Mouse (Mus musculus): ENCODE measurements around the gene Ndel1. TPM values are rescaled to one million over a fixed set of nuclear protein-coding genes. Genes with fewer than 3 reads are reported as not detected.
A peak's percentile ranks its signal among the peaks of the same experiment; 100 is the strongest.

Gene Ndel1
- polyA plus RNA-seq, 1 experiment = 25.6 TPM

DNA sequence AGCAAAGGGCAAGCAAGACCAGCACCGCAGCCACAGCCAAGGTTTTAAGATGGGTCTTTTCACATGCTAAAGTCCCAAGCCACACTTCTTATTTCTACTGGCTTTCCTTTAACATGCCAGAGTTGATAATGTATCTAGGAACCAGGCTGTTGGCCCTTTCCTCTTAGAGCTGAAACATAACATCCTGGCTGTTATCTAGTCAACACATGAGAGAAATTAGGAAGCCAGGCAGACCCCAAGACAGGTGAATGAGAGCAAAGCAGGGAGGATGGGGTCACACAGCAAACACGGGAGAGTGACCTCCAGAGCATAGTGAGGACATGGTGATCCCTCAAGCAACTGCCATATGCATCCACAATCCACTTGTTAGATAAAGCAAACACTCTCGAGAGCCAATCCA, 44.9 kb downstream of the Ndel1 start:
- 62% methylated on average over 3 of the region's 3 CpGs for WGBS
- Histone ChIP-seq H3K4me3 (replicated peaks; ENCODE audit: control insufficient read depth, low read depth, low read length) (no peak overlapping the region), H3K4me1 (ENCODE audit: control insufficient read depth, insufficient read depth, low read length) (no peaks in the 10 kb centered on the region; the same call in 1 of the 2 replicates), H3K27ac (ENCODE audit: control insufficient read depth, insufficient read depth, low read depth, low read length, poor library complexity) (no peak overlapping the region)
- no peak for TF ChIP-seq POLR2A (IDR thresholded peaks at IDR 0.05; ENCODE audit: borderline replicate concordance, control insufficient read depth, low read depth, low read length)
- TF ChIP-seq CTCF (IDR thresholded peaks at IDR 0.05; ENCODE audit: control insufficient read depth, insufficient read depth, low read length) = no peak

DNA sequence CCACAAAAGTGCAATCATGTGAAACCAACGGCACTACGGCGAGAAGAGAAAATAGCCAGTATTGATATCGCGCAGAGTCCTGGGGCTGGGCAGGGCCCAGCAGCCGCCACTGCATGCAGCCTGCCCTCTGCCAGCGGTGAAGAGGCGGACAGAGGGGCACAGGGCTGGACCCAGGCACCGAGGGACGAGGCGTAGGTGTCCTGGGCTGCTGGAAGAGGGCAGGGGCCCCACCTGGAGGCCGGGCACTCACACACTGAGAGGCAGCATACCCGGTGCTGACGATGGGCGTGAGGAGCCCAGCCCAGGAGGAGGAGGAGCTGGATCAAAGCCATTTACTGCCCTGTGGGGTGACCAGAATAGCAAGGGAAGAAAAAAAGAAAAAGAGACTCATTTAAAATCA, 49.3 kb downstream of the Ndel1 start:
- H3K4me1 ChIP-seq (ENCODE audit: control insufficient read depth, insufficient read depth, low read length) = peaks cover 2% of the 10 kb centered on the region; the same call in 1 of the 2 replicates
- no peak for TF ChIP-seq CTCF (IDR thresholded peaks at IDR 0.05; ENCODE audit: control insufficient read depth, insufficient read depth, low read length)
- TF ChIP-seq POLR2A (IDR thresholded peaks at IDR 0.05; ENCODE audit: borderline replicate concordance, control insufficient read depth, low read depth, low read length) = no peak
- H3K27ac ChIP-seq (ENCODE audit: control insufficient read depth, insufficient read depth, low read depth, low read length, poor library complexity) = no peak overlapping the region
- H3K4me3 ChIP-seq (replicated peaks; ENCODE audit: control insufficient read depth, low read depth, low read length) = no peak overlapping the region
- WGBS = 90% methylated on average over 15 of the region's 15 CpGs

GRCm38 (mm10) chr11:68819226-68819805, 52.3 kb downstream of the Ndel1 start:
- H3K4me3 ChIP-seq (replicated peaks; ENCODE audit: control insufficient read depth, low read depth, low read length) = no peak overlapping the region
- no peak for TF ChIP-seq CTCF (IDR thresholded peaks at IDR 0.05; ENCODE audit: control insufficient read depth, insufficient read depth, low read length)
- no peak for TF ChIP-seq POLR2A (IDR thresholded peaks at IDR 0.05; ENCODE audit: borderline replicate concordance, control insufficient read depth, low read depth, low read length)
- 91% methylated on average over 14 of the region's 14 CpGs for WGBS
- peaks cover 2% of the 10 kb centered on the region; the same call in 1 of the 2 replicates for H3K4me1 ChIP-seq (ENCODE audit: control insufficient read depth, insufficient read depth, low read length)
- no peak overlapping the region for H3K27ac ChIP-seq (ENCODE audit: control insufficient read depth, insufficient read depth, low read depth, low read length, poor library complexity)

GRCm38 (mm10) chr11:68818416-68818815, 53.2 kb downstream of the Ndel1 start:
- H3K4me1 ChIP-seq (ENCODE audit: control insufficient read depth, insufficient read depth, low read length) = peaks cover 2% of the 10 kb centered on the region; the same call in 1 of the 2 replicates
- TF ChIP-seq POLR2A (IDR thresholded peaks at IDR 0.05; ENCODE audit: borderline replicate concordance, control insufficient read depth, low read depth, low read length) = no peak
- TF ChIP-seq CTCF (IDR thresholded peaks at IDR 0.05; ENCODE audit: control insufficient read depth, insufficient read depth, low read length) = no peak
- 88% methylated on average over 8 of the region's 8 CpGs for WGBS
- no peak overlapping the region for H3K4me3 ChIP-seq (replicated peaks; ENCODE audit: control insufficient read depth, low read depth, low read length)
- no peak overlapping the region for H3K27ac ChIP-seq (ENCODE audit: control insufficient read depth, insufficient read depth, low read depth, low read length, poor library complexity)

DNA sequence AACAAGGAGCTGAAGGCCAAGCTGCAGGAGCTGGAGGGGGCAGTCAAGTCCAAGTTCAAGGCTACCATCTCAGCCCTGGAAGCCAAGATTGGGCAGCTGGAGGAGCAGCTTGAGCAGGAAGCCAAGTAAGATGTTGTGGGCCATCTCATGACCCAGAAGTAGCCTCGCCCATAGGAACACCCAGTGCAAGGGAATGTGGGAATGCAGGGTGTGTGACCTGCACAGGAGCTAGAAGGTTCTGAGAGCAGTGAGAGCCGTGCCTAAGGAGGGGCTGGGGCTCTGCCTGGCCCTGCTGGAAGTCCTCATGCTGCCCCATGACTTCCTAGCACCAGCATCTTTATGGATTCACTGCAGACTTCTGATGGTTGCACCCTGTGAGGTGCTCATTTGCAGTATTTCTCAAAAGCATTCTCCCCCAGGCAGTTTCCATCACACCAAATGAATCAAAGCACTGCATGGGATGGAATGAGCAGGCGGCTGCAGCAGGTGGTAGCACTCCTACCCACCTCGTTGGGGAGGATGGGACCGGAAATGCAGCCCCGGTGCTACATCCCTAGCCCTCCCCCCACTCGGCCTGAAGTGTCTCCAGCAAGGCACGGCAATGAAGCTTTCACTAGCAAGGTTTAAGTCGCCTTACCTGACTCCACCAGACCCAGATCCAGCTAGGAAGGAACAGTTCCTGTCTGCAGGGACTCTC, 59.6 kb downstream of the Ndel1 start:
- Histone ChIP-seq H3K4me1 (ENCODE audit: control insufficient read depth, insufficient read depth, low read length) (no peaks in the 10 kb centered on the region), H3K4me3 (replicated peaks; ENCODE audit: control insufficient read depth, low read depth, low read length) (no peak overlapping the region), H3K27ac (ENCODE audit: control insufficient read depth, insufficient read depth, low read depth, low read length, poor library complexity) (no peak overlapping the region)
- TF ChIP-seq CTCF (IDR thresholded peaks at IDR 0.05; ENCODE audit: control insufficient read depth, insufficient read depth, low read length) = no peak
- TF ChIP-seq POLR2A (IDR thresholded peaks at IDR 0.05; ENCODE audit: borderline replicate concordance, control insufficient read depth, low read depth, low read length) = no peak
- 88% methylated on average over 9 of the region's 9 CpGs for WGBS

DNA sequence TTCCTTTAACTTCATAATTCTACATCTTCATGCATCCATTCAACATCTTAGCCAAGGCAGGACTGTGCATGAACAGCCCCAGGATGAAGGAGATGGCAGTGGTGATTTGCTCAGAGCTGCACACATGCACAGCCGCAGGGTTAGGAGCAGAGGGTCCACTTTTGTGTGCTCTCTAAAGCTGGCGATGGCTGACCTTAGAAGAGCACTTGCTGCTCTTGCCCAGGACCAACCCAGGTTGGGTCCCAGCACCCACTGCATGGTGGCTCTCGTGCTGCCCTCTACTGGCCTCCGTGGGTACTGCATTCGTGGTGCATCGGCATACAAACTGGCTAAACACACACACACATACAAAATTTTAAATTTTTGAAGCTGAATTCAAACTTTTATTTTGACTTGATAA, 63.9 kb downstream of the Ndel1 start:
- 45% methylated on average over 6 of the region's 6 CpGs for WGBS
- Histone ChIP-seq H3K4me1 (ENCODE audit: control insufficient read depth, insufficient read depth, low read length) (no peaks in the 10 kb centered on the region), H3K27ac (ENCODE audit: control insufficient read depth, insufficient read depth, low read depth, low read length, poor library complexity) (no peak overlapping the region), H3K4me3 (replicated peaks; ENCODE audit: control insufficient read depth, low read depth, low read length) (no peak overlapping the region)
- TF ChIP-seq CTCF (IDR thresholded peaks at IDR 0.05; ENCODE audit: control insufficient read depth, insufficient read depth, low read length) (peak; percentile 97), POLR2A (IDR thresholded peaks at IDR 0.05; ENCODE audit: borderline replicate concordance, control insufficient read depth, low read depth, low read length) (no peak)

- Histone ChIP-seq H3K4me3 (replicated peaks; ENCODE audit: control insufficient read depth, low read depth, low read length) (no peak overlapping the region), H3K4me1 (ENCODE audit: control insufficient read depth, insufficient read depth, low read length) (no peaks in the 10 kb centered on the region), H3K27ac (ENCODE audit: control insufficient read depth, insufficient read depth, low read depth, low read length, poor library complexity) (no peak overlapping the region)
- TF ChIP-seq CTCF (IDR thresholded peaks at IDR 0.05; ENCODE audit: control insufficient read depth, insufficient read depth, low read length) (0 out of 2 replicates have a peak, but pooled peaks have one; percentile 24), POLR2A (IDR thresholded peaks at IDR 0.05; ENCODE audit: borderline replicate concordance, control insufficient read depth, low read depth, low read length) (no peak)
- 30% methylated on average over 4 of the region's 4 CpGs for whole genome bisulfite sequencing
Observed at GRCm38 (mm10) chr11:68805148-68805547, 66.5 kb downstream of the Ndel1 start.

GRCm38 (mm10) chr11:68798258-68798657, 73.4 kb downstream of the Ndel1 start:
- WGBS = 91% methylated on average over 10 of the region's 10 CpGs
- Histone ChIP-seq H3K4me3 (replicated peaks; ENCODE audit: control insufficient read depth, low read depth, low read length) (no peak overlapping the region), H3K27ac (ENCODE audit: control insufficient read depth, insufficient read depth, low read depth, low read length, poor library complexity) (no peak overlapping the region), H3K4me1 (ENCODE audit: control insufficient read depth, insufficient read depth, low read length) (no peaks in the 10 kb centered on the region)
- TF ChIP-seq CTCF (IDR thresholded peaks at IDR 0.05; ENCODE audit: control insufficient read depth, insufficient read depth, low read length) (no peak), POLR2A (IDR thresholded peaks at IDR 0.05; ENCODE audit: borderline replicate concordance, control insufficient read depth, low read depth, low read length) (no peak)

Data from bone marrow, adult 2 months (tissue).